Mouse (Mus musculus): Measurements from ENCODE around the gene Donson. TPM values are rescaled to one million over a fixed set of nuclear protein-coding genes. Genes with fewer than 3 reads are reported as not detected.

Donson gene
- total and polyA plus RNA-seq, 3 experiments = 25.4 to 33.9 TPM; not detected in 1

GRCm38 (mm10) chr16:91648220-91648550, 40.4 kb downstream of the Donson start:
- H3K9ac ChIP-seq (ENCODE audit: control insufficient read depth, low read depth, low read length, poor library complexity, severe bottlenecking) = peak overlapping the region; percentile 100
- H3K27me3 ChIP-seq (ENCODE audit: control insufficient read depth in 1 of 2, insufficient read depth in 2 of 2, low read length in 2 of 2) = no peaks in the 10 kb centered on the region
- peak overlapping the region; percentile 95 to 97 for H3K4me3 ChIP-seq (ENCODE audit: control insufficient read depth in 1 of 2, insufficient read depth in 1 of 2, low read depth in 2 of 2, low read length in 2 of 2)
- TF ChIP-seq ZNF384 (IDR thresholded peaks at IDR 0.05; ENCODE audit: low read depth, low read length) = no peak
- TF ChIP-seq POLR2A (IDR thresholded peaks at IDR 0.05; ENCODE audit: control insufficient read depth in 1 of 2, insufficient read depth in 1 of 2, low read depth in 1 of 2, low read length in 2 of 2, poor library complexity in 1 of 2) = no peak
- no peak for TF ChIP-seq USF1 (IDR thresholded peaks at IDR 0.05; ENCODE audit: low read depth, low read length)
- TF ChIP-seq MYB (IDR thresholded peaks at IDR 0.05; ENCODE audit: low read depth, low read length) = 0 out of 2 replicates have a peak, but pooled peaks have one; percentile 2
- no peak for TF ChIP-seq POLR2AphosphoS2 (IDR thresholded peaks at IDR 0.05; ENCODE audit: low read length)
- TF ChIP-seq SIN3A (IDR thresholded peaks at IDR 0.05; ENCODE audit: low read length) = peak; percentile 3; the same call in 1 of the 2 replicates
- H3K9me3 ChIP-seq (replicated peaks; ENCODE audit: insufficient read depth, low read length) = no peaks in the 10 kb centered on the region
- H3K36me3 ChIP-seq (ENCODE audit: control insufficient read depth in 1 of 2, insufficient read depth in 2 of 2, low read length in 2 of 2) = peaks cover 22 to 43% of the 10 kb centered on the region in 2 experiments
- H3K27ac ChIP-seq (ENCODE audit: control insufficient read depth, low read depth, low read length) = peak overlapping the region; percentile 97
- peak; percentile 77 for DNase-seq (ENCODE audit: low read depth, low spot score)
- peaks cover 5 to 11% of the 10 kb centered on the region in 2 experiments; a peak in 3 of 4 replicates for H3K4me1 ChIP-seq (ENCODE audit: control insufficient read depth in 1 of 2, insufficient read depth in 2 of 2, low read length in 2 of 2)
- H3K79me2 ChIP-seq (ENCODE audit: control insufficient read depth, insufficient read depth, low read length, poor library complexity) = peaks cover 80% of the 10 kb centered on the region

- Histone ChIP-seq H3K4me3 (ENCODE audit: control insufficient read depth in 1 of 2, insufficient read depth in 1 of 2, low read depth in 2 of 2, low read length in 2 of 2) (peak within 1 kb of the TSS; percentile 95 to 99), H3K9me3 (replicated peaks; ENCODE audit: insufficient read depth, low read length) (no peaks in the 10 kb centered on the region), H3K4me1 (ENCODE audit: control insufficient read depth in 1 of 2, insufficient read depth in 2 of 2, low read length in 2 of 2) (peaks cover 5 to 11% of the 10 kb centered on the region in 2 experiments; a peak in 3 of 4 replicates), H3K27ac (ENCODE audit: control insufficient read depth, low read depth, low read length) (peak within 1 kb of the TSS; percentile 97), H3K9ac (ENCODE audit: control insufficient read depth, low read depth, low read length, poor library complexity, severe bottlenecking) (peak within 1 kb of the TSS; percentile 100), H3K79me2 (ENCODE audit: control insufficient read depth, insufficient read depth, low read length, poor library complexity) (peaks cover 84% of the 10 kb centered on the region), H3K27me3 (ENCODE audit: control insufficient read depth in 1 of 2, insufficient read depth in 2 of 2, low read length in 2 of 2) (no peaks in the 10 kb centered on the region), H3K36me3 (ENCODE audit: control insufficient read depth in 1 of 2, insufficient read depth in 2 of 2, low read length in 2 of 2) (peaks cover 16 to 43% of the 10 kb centered on the region in 2 experiments)
- DNase-seq (ENCODE audit: low read depth, low spot score) = peak; percentile 98
- TF ChIP-seq MYC (IDR thresholded peaks at IDR 0.05; ENCODE audit: low read depth, low read length) (peak; percentile 84), SIN3A (IDR thresholded peaks at IDR 0.05; ENCODE audit: low read length) (no peak; the same call in 1 of the 2 replicates), NRF1 (IDR thresholded peaks at IDR 0.05; ENCODE audit: insufficient read depth, low read depth, low read length, poor library complexity, severe bottlenecking) (peak; percentile 56), MAZ (IDR thresholded peaks at IDR 0.05; ENCODE audit: low read depth, low read length) (no peak), ZNF384 (IDR thresholded peaks at IDR 0.05; ENCODE audit: low read depth, low read length) (no peak), TCF12 (IDR thresholded peaks at IDR 0.05; ENCODE audit: low read depth, low read length) (peak; percentile 60; the same call in 1 of the 2 replicates), UBTF (IDR thresholded peaks at IDR 0.05; ENCODE audit: borderline replicate concordance, insufficient read depth, low read depth, low read length) (no peak), RAD21 (IDR thresholded peaks at IDR 0.05; ENCODE audit: low read depth, low read length) (no peak), EP300 (IDR thresholded peaks at IDR 0.05; ENCODE audit: low read depth in 1 of 2, low read length in 2 of 2) (no peak), ZKSCAN1 (IDR thresholded peaks at IDR 0.05; ENCODE audit: low read depth, low read length) (no peak), CTCF (IDR thresholded peaks at IDR 0.05 in 2 of 3, conservative IDR thresholded peaks at IDR 0.05 in 1 of 3; ENCODE audit: control insufficient read depth in 1 of 3, insufficient read depth in 1 of 3, low read depth in 2 of 3, low read length in 3 of 3, poor library complexity in 1 of 3, severe bottlenecking in 1 of 3) (no peak), POLR2A (IDR thresholded peaks at IDR 0.05; ENCODE audit: control insufficient read depth in 1 of 2, insufficient read depth in 1 of 2, low read depth in 1 of 2, low read length in 2 of 2, poor library complexity in 1 of 2) (peak; percentile 86 to 96; a peak in 3 of 4 replicates), NELFE (IDR thresholded peaks at IDR 0.05; ENCODE audit: low read depth, low read length) (peak; percentile 93), CHD2 (IDR thresholded peaks at IDR 0.05; ENCODE audit: low read length) (no peak), KAT2A (conservative IDR thresholded peaks at IDR 0.05; ENCODE audit: low read depth, low read length) (peak; percentile 62), SMC3 (IDR thresholded peaks at IDR 0.05; ENCODE audit: low read depth, low read length) (no peak), ZMIZ1 (IDR thresholded peaks at IDR 0.05; ENCODE audit: low read depth, low read length) (peak; percentile 93; the same call in 1 of the 2 replicates), MYB (IDR thresholded peaks at IDR 0.05; ENCODE audit: low read depth, low read length) (peak; percentile 43; the same call in 1 of the 2 replicates), ZC3H11A (IDR thresholded peaks at IDR 0.05; ENCODE audit: low read depth, low read length) (peak; percentile 65), TBP (IDR thresholded peaks at IDR 0.05; ENCODE audit: low read depth, low read length) (peak; percentile 91), RCOR1 (IDR thresholded peaks at IDR 0.05; ENCODE audit: low read depth, low read length) (peak; percentile 48; the same call in 1 of the 2 replicates), MEF2A (IDR thresholded peaks at IDR 0.05; ENCODE audit: extremely low read depth, insufficient replicate concordance, low read depth, low read length, poor library complexity, severe bottlenecking) (no peak), E2F4 (IDR thresholded peaks at IDR 0.05; ENCODE audit: borderline replicate concordance, low read depth, low read length) (0 out of 2 replicates have a peak, but pooled peaks have one; percentile 15), MAX (IDR thresholded peaks at IDR 0.05; ENCODE audit: low read length) (peak; percentile 75), GATA1 (IDR thresholded peaks at IDR 0.05; ENCODE audit: low read depth, low read length) (no peak), TAL1 (IDR thresholded peaks at IDR 0.05; ENCODE audit: low read length) (no peak), GABPA (IDR thresholded peaks at IDR 0.05; ENCODE audit: low read depth, low read length) (no peak)
Observed at GRCm38 (mm10) chr16:91647461-91648219, 40.9 kb downstream of the Donson start, which contains the start of gene Son. TSS of gene Son (plus strand) at chr16:91647506.
